Mouse (Mus musculus) kidney, postnatal 14 days (tissue): ENCODE measurements around the gene Sgtb.

Source experiments
- DNase-seq: peaks from one replicate; pipeline ENCODE4 v3.0.0; 2022; ENCODE audit warnings: mixed read lengths

The Sgtb gene

DNA sequence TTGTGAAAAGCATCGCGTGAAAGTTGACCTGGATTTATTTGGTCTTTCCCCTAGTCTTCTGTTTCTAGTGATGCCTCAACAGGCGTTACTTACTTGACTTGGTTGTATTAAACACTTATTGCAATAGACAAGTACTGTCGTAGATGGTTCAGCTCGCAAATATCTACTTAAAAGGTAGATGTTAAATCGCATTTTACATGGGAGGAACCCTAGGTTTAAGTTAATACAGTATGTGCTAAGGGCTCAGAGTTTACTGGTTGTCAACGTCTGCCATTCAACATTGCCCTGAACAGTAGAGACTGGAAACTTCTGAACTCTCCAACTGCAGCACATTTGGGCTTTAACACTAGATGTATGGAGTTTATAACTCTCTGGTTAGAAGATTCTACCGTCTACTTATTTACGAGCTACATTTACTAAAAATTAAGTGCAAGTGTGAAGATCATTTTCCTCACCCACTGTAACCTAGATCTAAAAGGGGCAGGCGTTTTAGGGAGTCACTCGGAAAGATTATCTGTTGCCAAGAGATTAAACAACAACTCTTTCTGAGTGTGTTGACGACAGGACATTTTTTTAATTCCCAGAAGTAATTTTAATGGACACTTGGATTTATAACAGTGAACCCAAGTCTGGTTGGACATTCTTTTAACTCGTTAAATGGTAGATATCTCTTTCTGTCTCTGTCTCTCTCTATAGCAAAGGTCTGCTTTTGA is 69.8 kb downstream of the Sgtb start:
- no peak for DNase-seq

DNA sequence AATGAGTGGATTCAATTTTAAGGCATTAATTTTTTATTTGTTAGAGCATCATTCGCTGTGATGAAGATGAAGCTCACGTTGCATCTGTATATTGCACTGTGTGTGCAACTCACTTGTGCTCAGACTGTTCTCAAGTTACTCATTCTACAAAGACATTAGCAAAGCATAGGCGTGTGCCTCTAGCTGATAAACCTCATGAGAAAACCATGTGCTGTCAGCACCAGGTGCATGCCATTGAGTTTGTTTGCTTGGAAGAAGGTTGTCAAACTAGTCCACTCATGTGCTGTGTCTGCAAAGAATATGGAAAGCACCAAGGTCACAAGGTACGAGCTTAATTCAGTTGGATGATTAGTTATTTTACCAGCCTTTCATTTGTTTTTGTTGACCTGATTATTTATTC is 77.8 kb downstream of the Sgtb start:
- DNase-seq = no peak
